Mouse (Mus musculus): ENCODE measurements around the gene Hkdc1. TPM values are rescaled to one million over a fixed set of nuclear protein-coding genes. Genes with fewer than 3 reads are reported as not detected.
A peak's percentile ranks its signal among the peaks of the same experiment; 100 is the strongest.

Gene Hkdc1
- polyA plus RNA-seq, 1 experiment from 2014 or later: 0.67 TPM

GRCm38 (mm10) chr10:62425081-62425871, 3.0 kb upstream of the Hkdc1 start:
- Histone ChIP-seq H3K4me3 (ENCODE audit: low read depth, low read length) (no peak overlapping the region), H3K4me2 (ENCODE audit: low read depth, severe bottlenecking) (no peak overlapping the region), H3K27me3 (ENCODE audit: control insufficient read depth, insufficient read depth, low read length) (no peaks in the 10 kb centered on the region), H3K9me3 (ENCODE audit: control insufficient read depth, low read length) (no peaks in the 10 kb centered on the region), H3K27ac (replicated peaks; ENCODE audit: low read depth, low read length) (peak overlapping the region; percentile 30; the same call in 1 of the 2 replicates), H3K36me3 (ENCODE audit: control insufficient read depth, insufficient read depth, low read length) (peaks cover 7% of the 10 kb centered on the region; the same call in 1 of the 2 replicates), H3K4me1 (ENCODE audit: control insufficient read depth, insufficient read depth, low read length) (peaks cover 6% of the 10 kb centered on the region; the same call in 1 of the 2 replicates), H3K9ac (ENCODE audit: low read length) (no peak overlapping the region)
- 33% methylated on average over 9 of the region's 9 CpGs for WGBS
- DNase-seq (ENCODE audit: low spot score): peak; percentile 45
- ATAC-seq (ENCODE audit: insufficient number of reproducible peaks, low FRiP score, low TSS enrichment, low read depth): peak; percentile 65

- ATAC-seq (ENCODE audit: insufficient number of reproducible peaks, low FRiP score, low TSS enrichment, low read depth) (no peak), DNase-seq (ENCODE audit: low spot score) (no peak)
- no peak overlapping the region for H3K27ac ChIP-seq (replicated peaks; ENCODE audit: low read depth, low read length)
- no peaks in the 10 kb centered on the region for H3K27me3 ChIP-seq (ENCODE audit: control insufficient read depth, insufficient read depth, low read length)
- H3K9ac ChIP-seq (ENCODE audit: low read length): no peak overlapping the region
- peaks cover 4% of the 10 kb centered on the region; the same call in 1 of the 2 replicates for H3K4me1 ChIP-seq (ENCODE audit: control insufficient read depth, insufficient read depth, low read length)
- WGBS: 94% methylated on average over 3 of the region's 3 CpGs
- H3K4me2 ChIP-seq (ENCODE audit: low read depth, severe bottlenecking): no peak overlapping the region
- no peak overlapping the region for H3K4me3 ChIP-seq (ENCODE audit: low read depth, low read length)
- H3K9me3 ChIP-seq (ENCODE audit: control insufficient read depth, low read length): no peaks in the 10 kb centered on the region
- no peaks in the 10 kb centered on the region for H3K36me3 ChIP-seq (ENCODE audit: control insufficient read depth, insufficient read depth, low read length)
Measured at GRCm38 (mm10) chr10:62421127-62421526, 1.2 kb downstream of the Hkdc1 start.

- Histone ChIP-seq H3K9me3 (ENCODE audit: control insufficient read depth, low read length) (no peaks in the 10 kb centered on the region), H3K4me1 (ENCODE audit: control insufficient read depth, insufficient read depth, low read length) (peaks cover under 1% of the 10 kb centered on the region; the same call in 1 of the 2 replicates), H3K4me2 (ENCODE audit: low read depth, severe bottlenecking) (no peak overlapping the region), H3K36me3 (ENCODE audit: control insufficient read depth, insufficient read depth, low read length) (no peaks in the 10 kb centered on the region), H3K27ac (replicated peaks; ENCODE audit: low read depth, low read length) (no peak overlapping the region), H3K4me3 (ENCODE audit: low read depth, low read length) (no peak overlapping the region), H3K27me3 (ENCODE audit: control insufficient read depth, insufficient read depth, low read length) (no peaks in the 10 kb centered on the region), H3K9ac (ENCODE audit: low read length) (no peak overlapping the region)
- DNase-seq (ENCODE audit: low spot score) (no peak), ATAC-seq (ENCODE audit: insufficient number of reproducible peaks, low FRiP score, low TSS enrichment, low read depth) (no peak)
- WGBS: 82% methylated on average over 6 of the region's 6 CpGs
Measured at GRCm38 (mm10) chr10:62420399-62420798, 1.9 kb downstream of the Hkdc1 start.

DNA sequence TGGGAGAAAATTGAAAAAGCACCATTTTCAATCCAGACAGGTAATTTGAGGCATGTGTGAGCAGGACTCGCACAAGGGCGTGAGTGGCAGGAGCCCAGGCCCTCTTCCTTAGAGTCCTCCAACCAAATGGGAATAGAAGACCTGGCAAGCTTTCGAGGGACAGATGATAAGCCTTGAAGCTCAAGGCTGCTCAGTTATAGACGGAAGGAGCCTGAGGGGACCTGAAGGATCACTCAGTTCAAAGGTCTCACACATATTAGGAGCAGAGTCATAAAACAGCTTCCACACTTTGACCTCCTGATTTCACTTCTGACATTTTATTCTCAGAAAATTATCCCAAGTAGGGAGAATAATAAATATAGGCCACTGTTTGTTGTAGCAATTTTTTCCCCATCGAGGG, 2.9 kb downstream of the Hkdc1 start:
- no peak overlapping the region for H3K27ac ChIP-seq (replicated peaks; ENCODE audit: low read depth, low read length)
- 73% methylated on average over 5 of the region's 5 CpGs for WGBS
- H3K27me3 ChIP-seq (ENCODE audit: control insufficient read depth, insufficient read depth, low read length): no peaks in the 10 kb centered on the region
- no peak overlapping the region for H3K9ac ChIP-seq (ENCODE audit: low read length)
- no peak overlapping the region for H3K4me3 ChIP-seq (ENCODE audit: low read depth, low read length)
- no peaks in the 10 kb centered on the region for H3K4me1 ChIP-seq (ENCODE audit: control insufficient read depth, insufficient read depth, low read length)
- no peak for DNase-seq (ENCODE audit: low spot score)
- no peak overlapping the region for H3K4me2 ChIP-seq (ENCODE audit: low read depth, severe bottlenecking)
- no peaks in the 10 kb centered on the region for H3K36me3 ChIP-seq (ENCODE audit: control insufficient read depth, insufficient read depth, low read length)
- no peaks in the 10 kb centered on the region for H3K9me3 ChIP-seq (ENCODE audit: control insufficient read depth, low read length)
- ATAC-seq (ENCODE audit: insufficient number of reproducible peaks, low FRiP score, low TSS enrichment, low read depth): no peak

DNA sequence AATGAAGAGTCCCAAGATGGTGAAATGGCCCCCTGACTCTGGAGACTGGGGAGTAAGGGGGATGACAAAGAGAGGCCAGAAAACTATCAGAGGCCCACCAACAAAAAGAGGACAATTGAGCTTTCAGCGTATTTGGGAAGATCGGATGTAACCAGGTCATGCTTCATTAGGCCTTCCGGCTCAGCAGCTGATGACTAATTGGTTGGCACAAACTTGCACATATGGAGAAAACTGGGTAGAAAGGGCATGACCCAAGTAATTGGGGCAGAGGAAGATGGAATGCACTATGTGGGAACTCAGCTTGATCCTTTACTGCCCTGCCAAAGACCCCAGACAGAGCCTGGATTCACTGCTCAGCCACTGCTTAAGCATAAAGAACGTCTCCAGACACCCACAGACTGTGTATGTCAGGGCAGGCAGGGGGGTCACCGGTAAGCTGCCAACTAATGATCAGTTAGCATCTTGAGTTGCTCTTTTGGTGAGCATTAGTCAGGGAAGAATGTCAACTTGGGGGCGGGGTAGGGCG, 3.4 kb downstream of the Hkdc1 start:
- no peak for ATAC-seq (ENCODE audit: insufficient number of reproducible peaks, low FRiP score, low TSS enrichment, low read depth)

DNA sequence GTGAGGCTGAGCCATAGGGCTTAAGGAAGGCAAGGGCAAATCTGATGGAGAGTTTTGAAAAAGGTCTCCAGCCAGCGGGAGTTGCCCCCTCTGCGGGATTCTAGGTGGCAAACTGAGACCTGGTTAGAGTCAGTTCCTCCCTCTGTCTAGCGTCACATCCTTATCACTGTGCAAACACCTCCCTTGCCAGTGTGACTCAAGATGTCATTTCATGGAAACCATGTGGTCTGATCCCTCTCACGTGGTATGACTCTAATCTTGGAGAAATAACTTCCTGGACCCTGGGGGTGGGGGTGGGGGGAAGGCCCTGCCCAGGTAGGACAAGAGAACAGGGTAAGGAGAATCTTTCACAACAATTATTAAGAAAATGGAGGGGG, 8.7 kb downstream of the Hkdc1 start:
- Histone ChIP-seq H3K27me3 (ENCODE audit: control insufficient read depth, insufficient read depth, low read length) (no peaks in the 10 kb centered on the region), H3K4me1 (ENCODE audit: control insufficient read depth, insufficient read depth, low read length) (peaks cover 5% of the 10 kb centered on the region; the same call in 1 of the 2 replicates), H3K9ac (ENCODE audit: low read length) (no peak overlapping the region), H3K4me3 (ENCODE audit: low read depth, low read length) (no peak overlapping the region), H3K27ac (replicated peaks; ENCODE audit: low read depth, low read length) (no peak overlapping the region), H3K9me3 (ENCODE audit: control insufficient read depth, low read length) (no peaks in the 10 kb centered on the region), H3K4me2 (ENCODE audit: low read depth, severe bottlenecking) (no peak overlapping the region), H3K36me3 (ENCODE audit: control insufficient read depth, insufficient read depth, low read length) (no peaks in the 10 kb centered on the region)
- DNase-seq (ENCODE audit: low spot score) (no peak), ATAC-seq (ENCODE audit: insufficient number of reproducible peaks, low FRiP score, low TSS enrichment, low read depth) (no peak)
- 30% methylated on average over 4 of the region's 4 CpGs for whole genome bisulfite sequencing

More for the DNA sequence above, 3.4 kb downstream of the Hkdc1 start:
- Histone ChIP-seq H3K4me2 (ENCODE audit: low read depth, severe bottlenecking) (no peak overlapping the region), H3K9ac (ENCODE audit: low read length) (no peak overlapping the region), H3K27me3 (ENCODE audit: control insufficient read depth, insufficient read depth, low read length) (no peaks in the 10 kb centered on the region), H3K4me1 (ENCODE audit: control insufficient read depth, insufficient read depth, low read length) (no peaks in the 10 kb centered on the region), H3K4me3 (ENCODE audit: low read depth, low read length) (no peak overlapping the region), H3K27ac (replicated peaks; ENCODE audit: low read depth, low read length) (no peak overlapping the region), H3K9me3 (ENCODE audit: control insufficient read depth, low read length) (no peaks in the 10 kb centered on the region), H3K36me3 (ENCODE audit: control insufficient read depth, insufficient read depth, low read length) (no peaks in the 10 kb centered on the region)
- DNase-seq (ENCODE audit: low spot score): no peak
- 74% methylated on average over 7 of the region's 7 CpGs for WGBS

DNA sequence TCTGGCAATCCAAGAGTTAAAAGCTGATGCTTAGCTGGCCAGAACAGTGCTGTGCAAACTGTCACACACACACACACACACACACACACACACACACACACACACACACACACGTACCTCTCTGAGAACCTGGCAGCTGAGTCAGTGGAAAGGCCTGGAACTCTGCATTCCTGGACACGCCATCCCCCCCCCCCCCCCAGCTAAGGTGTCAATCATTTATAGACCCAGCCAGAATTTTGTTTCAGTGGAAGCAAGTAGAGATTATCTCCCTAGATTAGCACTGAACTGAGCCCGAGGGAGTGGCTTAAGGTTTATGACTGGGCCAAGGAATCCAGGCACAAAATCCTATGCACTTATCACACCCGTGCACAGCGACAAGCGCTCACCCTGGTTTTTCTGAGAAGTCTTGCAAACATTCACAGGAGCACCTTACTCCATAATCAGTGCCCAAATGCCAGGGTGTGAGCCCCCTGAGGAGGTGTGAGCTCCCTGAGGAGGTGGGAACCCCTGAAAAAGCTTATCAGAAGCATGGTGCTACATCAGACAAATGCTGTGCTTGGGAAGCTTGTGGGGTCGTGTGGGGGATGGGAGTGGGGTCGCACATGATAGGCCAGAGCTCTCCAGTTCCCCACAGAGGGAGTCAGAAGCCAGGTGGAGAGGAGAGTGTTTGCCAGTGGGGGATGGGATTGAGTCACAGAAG, 9.2 kb downstream of the Hkdc1 start:
- H3K4me1 ChIP-seq (ENCODE audit: control insufficient read depth, insufficient read depth, low read length): peaks cover 5% of the 10 kb centered on the region; the same call in 1 of the 2 replicates
- no peak overlapping the region for H3K4me3 ChIP-seq (ENCODE audit: low read depth, low read length)
- H3K9me3 ChIP-seq (ENCODE audit: control insufficient read depth, low read length): no peaks in the 10 kb centered on the region
- no peak for DNase-seq (ENCODE audit: low spot score)
- H3K27ac ChIP-seq (replicated peaks; ENCODE audit: low read depth, low read length): no peak overlapping the region
- no peak overlapping the region for H3K9ac ChIP-seq (ENCODE audit: low read length)
- 14% methylated on average over 8 of the region's 8 CpGs for WGBS
- no peak for ATAC-seq (ENCODE audit: insufficient number of reproducible peaks, low FRiP score, low TSS enrichment, low read depth)
- no peaks in the 10 kb centered on the region for H3K27me3 ChIP-seq (ENCODE audit: control insufficient read depth, insufficient read depth, low read length)
- H3K4me2 ChIP-seq (ENCODE audit: low read depth, severe bottlenecking): no peak overlapping the region
- no peaks in the 10 kb centered on the region for H3K36me3 ChIP-seq (ENCODE audit: control insufficient read depth, insufficient read depth, low read length)

Measured in limb, embryonic 11.5 days (tissue).